27 mouse cellular contexts compared by ENCODE assay signal in genomic region chr5:39824680-39825079, GRCm38 (mm10).
"Had no signal": no experiment of that assay in that cellular context is flagged by ENCODE, and none has a peak within 500 bp of the region (broad histone marks: within the 10 kb centered on the region; RNA-seq: fewer than 3 reads in every experiment).

No protein-coding gene starts in this region.

- H3K9ac ChIP-seq: heart, embryonic 12.5 days; hindbrain, embryonic 12.5 days; hindbrain, embryonic 14.5 days; intestine, embryonic 15.5 days; limb, embryonic 13.5 days; limb, embryonic 15.5 days; liver, embryonic 12.5 days; liver, embryonic 14.5 days had no signal

- H3K4me1 ChIP-seq: heart, embryonic 10.5 days; heart, embryonic 12.5 days; hindbrain, embryonic 10.5 days; hindbrain, embryonic 12.5 days; intestine, embryonic 15.5 days; limb, embryonic 13.5 days; limb, embryonic 15.5 days; liver, embryonic 12.5 days had no signal

- H3K4me3 ChIP-seq: gastrocnemius, adult 2 months; heart, embryonic 10.5 days; heart, embryonic 12.5 days; hindbrain, embryonic 10.5 days; hindbrain, embryonic 12.5 days; intestine, embryonic 15.5 days; layer of hippocampus, adult 2 months; left cerebral cortex, adult 2 months; limb, embryonic 13.5 days; limb, embryonic 15.5 days; liver, embryonic 12.5 days had no signal

- ATAC-seq: hindbrain, embryonic 16.5 days; inflammation-experienced regulatory T-cells, adult 6 months; intestine, embryonic 15.5 days; intestine, postnatal 0 days; liver, embryonic 12.5 days had no signal

- DNase-seq: gastrocnemius, adult 2 months; gastrocnemius, postnatal 10 days; gastrocnemius, postnatal 25 days; heart, adult 18-20 months; heart, postnatal 10 days; heart, postnatal 4 days; kidney, adult 18-20 months; kidney, adult 8-10 months; kidney, postnatal 10 days; kidney, postnatal 25 days; kidney, postnatal 4 days; left cerebral cortex, postnatal 4 days had no signal

- H3K27ac ChIP-seq: gastrocnemius, adult 2 months; heart, embryonic 10.5 days; hindbrain, embryonic 10.5 days; hindbrain, embryonic 12.5 days; hindbrain, embryonic 14.5 days; intestine, embryonic 15.5 days; layer of hippocampus, adult 2 months; left cerebral cortex, adult 2 months; limb, embryonic 13.5 days; limb, embryonic 15.5 days; liver, embryonic 12.5 days; liver, embryonic 14.5 days had no signal

- H3K36me3 ChIP-seq: heart, embryonic 10.5 days; heart, embryonic 12.5 days; hindbrain, embryonic 10.5 days; hindbrain, embryonic 12.5 days; intestine, embryonic 15.5 days; limb, embryonic 13.5 days; limb, embryonic 15.5 days; liver, embryonic 12.5 days had no signal

- H3K9me3 ChIP-seq: heart, embryonic 10.5 days; heart, embryonic 12.5 days; hindbrain, embryonic 10.5 days; hindbrain, embryonic 12.5 days; intestine, embryonic 15.5 days; limb, embryonic 13.5 days; limb, embryonic 15.5 days; liver, embryonic 12.5 days had no signal

- H3K27me3 ChIP-seq: heart, embryonic 12.5 days; hindbrain, embryonic 12.5 days; intestine, embryonic 15.5 days; limb, embryonic 13.5 days; limb, embryonic 15.5 days; liver, embryonic 12.5 days had no signal

- H3K4me2 ChIP-seq: heart, embryonic 12.5 days; hindbrain, embryonic 12.5 days; hindbrain, embryonic 14.5 days; intestine, embryonic 15.5 days; limb, embryonic 13.5 days; limb, embryonic 15.5 days; liver, embryonic 12.5 days had no signal
